Mouse (Mus musculus) limb, embryonic 14.5 days (tissue): ENCODE results near the gene 4931429L15Rik. TPM values are rescaled to one million over a fixed set of nuclear protein-coding genes. Genes with fewer than 3 reads are reported as not detected.

Source experiments
- ATAC-seq: fragments of 200-750 bp; cut with Nextera tagmentation; 2 replicates; pipeline ENCODE4 v1.8.0; 2017; ENCODE audit warnings: low read depth, moderate number of reproducible peaks, moderate TSS enrichment; ENCODE audit not compliant: low FRiP score
- DNase-seq: peaks from one replicate; pipeline ENCODE4 v3.0.0-alpha.2; 2015; ENCODE audit warnings: low spot score
- H3K27ac ChIP-seq: fragments of 300-500 bp; sonication (generic); replicated peaks from 2 replicates; pipeline ENCODE4 v1.5.1; 2014; ENCODE audit warnings: low read depth, mild to moderate bottlenecking, low read length, moderate library complexity, mixed read lengths
- H3K27me3 ChIP-seq: fragments of 300-500 bp; sonication (generic); 2 replicates; pipeline ENCODE4 v1.6.1; 2014; ENCODE audit warnings: low read length, mixed read lengths; ENCODE audit not compliant: control insufficient read depth, insufficient read depth
- H3K36me3 ChIP-seq: fragments of 300-500 bp; sonication (generic); 2 replicates; pipeline ENCODE4 v1.6.1; 2014; ENCODE audit warnings: mild to moderate bottlenecking, low read length, moderate library complexity, mixed read lengths; ENCODE audit not compliant: control insufficient read depth, insufficient read depth
- H3K4me1 ChIP-seq: fragments of 300-500 bp; sonication (generic); 2 replicates; pipeline ENCODE4 v1.6.1; 2014; ENCODE audit warnings: antibody characterized with exemption, low read length, mixed read lengths; ENCODE audit not compliant: control insufficient read depth, insufficient read depth
- H3K4me2 ChIP-seq: fragments of 300-500 bp; sonication (generic); replicated peaks from 2 replicates; pipeline ENCODE4 v1.6.1; 2014; ENCODE audit warnings: low read depth, mild to moderate bottlenecking, low read length, moderate library complexity; ENCODE audit not compliant: severe bottlenecking
- H3K4me3 ChIP-seq: fragments of 300-500 bp; sonication (generic); replicated peaks from 2 replicates; pipeline ENCODE4 v1.5.1; 2014; ENCODE audit warnings: low read length
- H3K9ac ChIP-seq: fragments of 300-500 bp; sonication (generic); 2 replicates; pipeline ENCODE4 v1.6.1; 2014; ENCODE audit warnings: mild to moderate bottlenecking, low read depth, low read length, moderate library complexity; ENCODE audit not compliant: severe bottlenecking
- H3K9me3 ChIP-seq: fragments of 300-500 bp; sonication (generic); 2 replicates; pipeline ENCODE4 v1.6.1; 2016; ENCODE audit warnings: low read length; ENCODE audit not compliant: control insufficient read depth
- POLR2A ChIP-seq: fragments of 200-500 bp; IDR thresholded peaks from 2 replicates; pipeline ENCODE4 v1.8.0; 2012; ENCODE audit warnings: inconsistent platforms, mild to moderate bottlenecking, moderate library complexity, borderline replicate concordance; ENCODE audit not compliant: insufficient read depth, insufficient read length; ENCODE audit errors: extremely low read depth
- WGBS: fragments of 180-500 bp; shearing (Covaris S2); extraction: QIAGEN DNeasy Blood & Tissue Kit; methylation state at CpG from one replicate; pipeline ENCODE4 v1.1.7; 2014; 5-methylcytosine and 5-hydroxymethylcytosine counted together
- polyA plus RNA-seq, 2 experiments: library from polyadenylated mRNA; depleted of rRNA in 1 of 2; stranded (reverse) in 1 of 2; unstranded in 1 of 2; fragments of >200 nt; fragmentation: Nextera tagmentation in 1 of 2; extraction: Ambion mirVana in 1 of 2; gene quantifications; 2 replicates each; pipeline versions ENCODE4 v1.2.1 to v1.2.3; 2012 to 2014

4931429L15Rik gene
- polyA plus RNA-seq, 2 experiments: not detected

GRCm38 (mm10) chr9:46302142-46302541 lies 17.6 kb downstream of the 4931429L15Rik start:
- Histone ChIP-seq H3K4me2 (no peak overlapping the region), H3K27ac (no peak overlapping the region), H3K9ac (no peak overlapping the region), H3K27me3 (no peaks in the 10 kb centered on the region), H3K4me1 (no peaks in the 10 kb centered on the region), H3K9me3 (no peaks in the 10 kb centered on the region), H3K36me3 (peaks cover 29% of the 10 kb centered on the region), H3K4me3 (no peak overlapping the region)
- DNase-seq: peak; percentile 69
- 16% methylated on average over 2 of the region's 2 CpGs for WGBS
- ATAC-seq: no peak; the same call in 1 of the 2 replicates
- TF ChIP-seq POLR2A: no peak

- H3K36me3 ChIP-seq: peaks cover 62% of the 10 kb centered on the region
- H3K27me3 ChIP-seq: no peaks in the 10 kb centered on the region
- no peak overlapping the region for H3K4me2 ChIP-seq
- H3K9me3 ChIP-seq: no peaks in the 10 kb centered on the region
- no peaks in the 10 kb centered on the region for H3K4me1 ChIP-seq
- no peak overlapping the region for H3K4me3 ChIP-seq
- no peak overlapping the region for H3K27ac ChIP-seq
- ATAC-seq (no peak), DNase-seq (no peak)
- no peak for TF ChIP-seq POLR2A
- WGBS: 79% methylated on average over 4 of the region's 4 CpGs
- no peak overlapping the region for H3K9ac ChIP-seq
Measured at GRCm38 (mm10) chr9:46298381-46298780, 21.4 kb downstream of the 4931429L15Rik start.

GRCm38 (mm10) chr9:46282631-46283436 lies 37.0 kb downstream of the 4931429L15Rik start, which contains the start of gene Bud13:
TSS of gene Bud13 (plus strand) at chr9:46283008.
- peak within 1 kb of the TSS; percentile 68 for H3K27ac ChIP-seq
- no peaks in the 10 kb centered on the region for H3K9me3 ChIP-seq
- ATAC-seq (peak; percentile 94), DNase-seq (peak; percentile 92)
- peak; percentile 87; the same call in 1 of the 2 replicates for TF ChIP-seq POLR2A
- H3K4me3 ChIP-seq: peak within 1 kb of the TSS; percentile 71
- H3K36me3 ChIP-seq: peaks cover 52% of the 10 kb centered on the region
- under 1% methylated on average over 51 of the region's 55 CpGs for WGBS
- H3K4me2 ChIP-seq: peak within 1 kb of the TSS; percentile 53
- H3K27me3 ChIP-seq: no peaks in the 10 kb centered on the region
- H3K9ac ChIP-seq: peak within 1 kb of the TSS; percentile 84
- H3K4me1 ChIP-seq: peaks cover 6% of the 10 kb centered on the region

- H3K4me1 ChIP-seq: peaks cover 5% of the 10 kb centered on the region; the same call in 1 of the 2 replicates
- no peak overlapping the region for H3K4me3 ChIP-seq
- 90% methylated on average over 9 of the region's 9 CpGs for WGBS
- H3K4me2 ChIP-seq: no peak overlapping the region
- TF ChIP-seq POLR2A: no peak
- peaks cover 47% of the 10 kb centered on the region for H3K36me3 ChIP-seq
- H3K9ac ChIP-seq: no peak overlapping the region
- ATAC-seq (no peak), DNase-seq (no peak)
- no peaks in the 10 kb centered on the region for H3K27me3 ChIP-seq
- no peak overlapping the region for H3K27ac ChIP-seq
- H3K9me3 ChIP-seq: no peaks in the 10 kb centered on the region
Measured at GRCm38 (mm10) chr9:46274494-46274893, 45.3 kb downstream of the 4931429L15Rik start.

GRCm38 (mm10) chr9:46272677-46273454 lies 46.9 kb downstream of the 4931429L15Rik start, which contains the start of gene Zpr1:
TSS of gene Zpr1 (plus strand) at chr9:46273064.
- H3K27ac ChIP-seq: peak within 1 kb of the TSS; percentile 58; the same call in 1 of the 2 replicates
- DNase-seq (peak; percentile 90), ATAC-seq (peak; percentile 94)
- H3K36me3 ChIP-seq: peaks cover 34% of the 10 kb centered on the region
- H3K4me3 ChIP-seq: peak within 1 kb of the TSS; percentile 82
- H3K9me3 ChIP-seq: no peaks in the 10 kb centered on the region
- no peaks in the 10 kb centered on the region for H3K27me3 ChIP-seq
- H3K9ac ChIP-seq: peak within 1 kb of the TSS; percentile 73
- H3K4me1 ChIP-seq: peaks cover 5% of the 10 kb centered on the region; the same call in 1 of the 2 replicates
- WGBS: 8% methylated on average over 40 of the region's 45 CpGs
- peak within 1 kb of the TSS; percentile 75 for H3K4me2 ChIP-seq
- TF ChIP-seq POLR2A: no peak
